Mouse (Mus musculus) heart, embryonic 12.5 days (tissue): ENCODE data around the gene Axin1. TPM values are rescaled to one million over a fixed set of nuclear protein-coding genes. Genes with fewer than 3 reads are reported as not detected.

ENCODE experiments used
- ATAC-seq: fragments of 200-750 bp; cut with Nextera tagmentation; 2 replicates; pipeline ENCODE4 v1.8.0; 2017; ENCODE audit warnings: moderate TSS enrichment, moderate library complexity; ENCODE audit not compliant: insufficient number of reproducible peaks, low FRiP score
- H3K27ac ChIP-seq: fragments of 300-500 bp; sonication (generic); 2 replicates; pipeline ENCODE4 v1.5.1; 2016; ENCODE audit warnings: mild to moderate bottlenecking, moderate library complexity; ENCODE audit not compliant: poor library complexity, severe bottlenecking
- H3K27me3 ChIP-seq: fragments of 300-500 bp; sonication (generic); replicated peaks from 2 replicates; pipeline ENCODE4 v1.6.1; 2016; ENCODE audit warnings: mild to moderate bottlenecking, moderate library complexity
- H3K36me3 ChIP-seq: fragments of 300-500 bp; sonication (generic); 2 replicates; pipeline ENCODE4 v1.6.1; 2016; ENCODE audit warnings: mild to moderate bottlenecking, moderate library complexity
- H3K4me1 ChIP-seq: fragments of 300-500 bp; sonication (generic); replicated peaks from 2 replicates; pipeline ENCODE4 v1.6.1; 2016; ENCODE audit warnings: mild to moderate bottlenecking
- H3K4me2 ChIP-seq: fragments of 300-500 bp; sonication (generic); 2 replicates; pipeline ENCODE4 v1.6.1; 2016; ENCODE audit warnings: mild to moderate bottlenecking, moderate library complexity
- H3K4me3 ChIP-seq: fragments of 300-500 bp; sonication (generic); 2 replicates; pipeline ENCODE4 v1.5.1; 2016; ENCODE audit warnings: mild to moderate bottlenecking
- H3K9ac ChIP-seq: fragments of 300-500 bp; sonication (generic); 2 replicates; pipeline ENCODE4 v1.6.1; 2016; ENCODE audit warnings: mild to moderate bottlenecking, moderate library complexity
- H3K9me3 ChIP-seq: fragments of 300-500 bp; sonication (generic); replicated peaks from 2 replicates; pipeline ENCODE4 v1.6.1; 2016; ENCODE audit warnings: mild to moderate bottlenecking, moderate library complexity
- WGBS: fragments of 180-500 bp; shearing (Covaris S2); methylation state at CpG from one replicate; pipeline ENCODE4 v1.1.7; 2016; 5-methylcytosine and 5-hydroxymethylcytosine counted together
- polyA plus RNA-seq: library from polyadenylated mRNA; unstranded; fragments of >200 nt; fragmentation: Nextera tagmentation; extraction: Ambion mirVana; gene quantifications from 2 replicates; pipeline ENCODE4 v1.2.1, GENCODE M21; 2016

Gene Axin1
- polyA plus RNA-seq, 1 experiment from 2014 or later: 11.7 TPM

DNA sequence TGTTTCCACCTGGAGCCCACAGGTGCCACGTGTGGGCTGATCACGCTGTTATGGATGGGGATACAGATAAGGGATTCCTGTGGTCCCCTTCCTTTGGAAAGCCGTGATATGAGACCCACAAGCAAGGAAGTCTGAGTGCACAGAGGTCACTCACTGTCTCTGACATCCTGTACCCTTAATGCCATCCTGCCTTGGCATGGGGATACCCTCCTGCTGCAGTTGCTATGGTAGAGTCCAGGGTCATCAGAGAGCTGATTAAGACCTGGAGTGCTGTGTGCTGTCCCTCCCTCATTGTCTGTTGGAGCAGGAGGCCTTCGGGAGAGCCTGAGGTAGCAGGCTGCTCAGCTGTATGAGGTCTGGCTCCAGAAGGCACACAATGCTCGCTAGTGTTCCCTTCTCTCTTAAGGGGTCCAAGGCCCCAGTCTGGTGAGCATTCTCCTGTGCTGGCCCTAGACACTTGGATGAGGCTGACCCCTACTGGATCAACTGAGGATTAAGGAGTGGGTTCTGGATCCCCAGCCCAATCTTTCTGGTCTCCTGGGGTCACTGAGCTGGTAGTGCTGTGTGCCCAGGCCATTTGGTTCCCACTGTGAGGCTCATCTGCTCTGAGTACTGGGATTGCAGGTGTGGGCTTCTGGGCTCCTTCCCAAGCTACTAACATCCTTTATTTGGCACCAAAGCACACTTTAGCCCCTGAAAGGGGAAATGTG lies 15.9 kb upstream of the Axin1 start:
- H3K4me3 ChIP-seq: no peak overlapping the region
- H3K27ac ChIP-seq: no peak overlapping the region
- no peak overlapping the region for H3K4me2 ChIP-seq
- peaks cover 29% of the 10 kb centered on the region for H3K27me3 ChIP-seq
- H3K4me1 ChIP-seq: peaks cover 8% of the 10 kb centered on the region
- WGBS: 61% methylated on average over 5 of the region's 5 CpGs
- H3K9ac ChIP-seq: peak overlapping the region; percentile 2; the same call in 1 of the 2 replicates
- no peaks in the 10 kb centered on the region for H3K9me3 ChIP-seq
- peaks cover 26% of the 10 kb centered on the region for H3K36me3 ChIP-seq
- no peak for ATAC-seq

DNA sequence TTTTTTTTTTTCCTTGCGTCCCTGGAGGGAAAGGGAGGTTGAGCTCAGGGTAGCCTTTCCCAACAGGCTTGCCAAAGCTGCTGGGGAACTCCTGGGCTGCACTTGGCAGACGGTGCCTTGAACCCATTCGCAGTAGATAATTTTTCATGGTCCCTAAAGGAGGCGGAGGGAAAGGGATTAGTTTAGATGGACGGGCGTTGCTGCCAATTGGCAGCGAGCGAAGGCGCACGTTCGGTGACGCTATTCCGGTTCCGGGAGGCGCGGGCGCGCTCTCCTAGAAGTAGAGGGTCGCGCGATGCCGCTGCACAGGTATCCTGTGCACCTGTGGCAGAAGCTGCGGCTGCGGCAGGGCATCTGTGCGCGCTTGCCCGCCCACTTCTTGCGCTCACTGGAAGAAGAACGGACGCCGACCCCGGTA lies 15.2 kb upstream of the Axin1 start, which contains the start of gene Mrpl28:
TSS of gene Mrpl28 (plus strand) at position 234 of the 418 bp plus-strand sequence.
- H3K27ac ChIP-seq: no peak within 1 kb of the TSS
- peak within 1 kb of the TSS; percentile 89 for H3K4me3 ChIP-seq
- WGBS: under 1% methylated on average over 32 of the region's 32 CpGs
- peaks cover 22% of the 10 kb centered on the region for H3K27me3 ChIP-seq
- H3K4me1 ChIP-seq: peaks cover 8% of the 10 kb centered on the region
- peak; percentile 85 for ATAC-seq
- H3K9ac ChIP-seq: peak within 1 kb of the TSS; percentile 86
- no peaks in the 10 kb centered on the region for H3K9me3 ChIP-seq
- H3K36me3 ChIP-seq: peaks cover 33% of the 10 kb centered on the region
- peak within 1 kb of the TSS; percentile 79 for H3K4me2 ChIP-seq

- Histone ChIP-seq H3K27ac (no peak overlapping the region), H3K4me1 (peaks cover 8% of the 10 kb centered on the region), H3K9ac (peak overlapping the region; percentile 86), H3K4me2 (peak overlapping the region; percentile 79), H3K27me3 (peaks cover 9% of the 10 kb centered on the region), H3K36me3 (peaks cover 46% of the 10 kb centered on the region), H3K4me3 (peak overlapping the region; percentile 89), H3K9me3 (no peaks in the 10 kb centered on the region)
- ATAC-seq: no peak
- WGBS: 86% methylated on average over 7 of the region's 7 CpGs
Observed at GRCm38 (mm10) chr17:26124560-26124959, 13.9 kb upstream of the Axin1 start.

- no peaks in the 10 kb centered on the region for H3K9me3 ChIP-seq
- no peak overlapping the region for H3K27ac ChIP-seq
- ATAC-seq: no peak
- H3K36me3 ChIP-seq: peaks cover 53% of the 10 kb centered on the region
- WGBS: 91% methylated on average over 10 of the region's 10 CpGs
- peaks cover 8% of the 10 kb centered on the region for H3K4me1 ChIP-seq
- H3K9ac ChIP-seq: no peak overlapping the region
- H3K4me3 ChIP-seq: no peak overlapping the region
- H3K4me2 ChIP-seq: no peak overlapping the region
- H3K27me3 ChIP-seq: 0 out of 2 replicates have a peak, but pooled peaks cover 4% of the 10 kb centered on the region
Observed at GRCm38 (mm10) chr17:26125226-26125625, 13.3 kb upstream of the Axin1 start.

- no peak overlapping the region for H3K4me2 ChIP-seq
- H3K27ac ChIP-seq: no peak overlapping the region
- no peaks in the 10 kb centered on the region for H3K9me3 ChIP-seq
- whole genome bisulfite sequencing: 89% methylated on average over 18 of the region's 18 CpGs
- no peak overlapping the region for H3K4me3 ChIP-seq
- H3K9ac ChIP-seq: no peak overlapping the region
- H3K36me3 ChIP-seq: peaks cover 61% of the 10 kb centered on the region
- no peaks in the 10 kb centered on the region for H3K27me3 ChIP-seq
- no peaks in the 10 kb centered on the region for H3K4me1 ChIP-seq
- no peak for ATAC-seq
Observed at GRCm38 (mm10) chr17:26131062-26131732, 7.3 kb upstream of the Axin1 start.

DNA sequence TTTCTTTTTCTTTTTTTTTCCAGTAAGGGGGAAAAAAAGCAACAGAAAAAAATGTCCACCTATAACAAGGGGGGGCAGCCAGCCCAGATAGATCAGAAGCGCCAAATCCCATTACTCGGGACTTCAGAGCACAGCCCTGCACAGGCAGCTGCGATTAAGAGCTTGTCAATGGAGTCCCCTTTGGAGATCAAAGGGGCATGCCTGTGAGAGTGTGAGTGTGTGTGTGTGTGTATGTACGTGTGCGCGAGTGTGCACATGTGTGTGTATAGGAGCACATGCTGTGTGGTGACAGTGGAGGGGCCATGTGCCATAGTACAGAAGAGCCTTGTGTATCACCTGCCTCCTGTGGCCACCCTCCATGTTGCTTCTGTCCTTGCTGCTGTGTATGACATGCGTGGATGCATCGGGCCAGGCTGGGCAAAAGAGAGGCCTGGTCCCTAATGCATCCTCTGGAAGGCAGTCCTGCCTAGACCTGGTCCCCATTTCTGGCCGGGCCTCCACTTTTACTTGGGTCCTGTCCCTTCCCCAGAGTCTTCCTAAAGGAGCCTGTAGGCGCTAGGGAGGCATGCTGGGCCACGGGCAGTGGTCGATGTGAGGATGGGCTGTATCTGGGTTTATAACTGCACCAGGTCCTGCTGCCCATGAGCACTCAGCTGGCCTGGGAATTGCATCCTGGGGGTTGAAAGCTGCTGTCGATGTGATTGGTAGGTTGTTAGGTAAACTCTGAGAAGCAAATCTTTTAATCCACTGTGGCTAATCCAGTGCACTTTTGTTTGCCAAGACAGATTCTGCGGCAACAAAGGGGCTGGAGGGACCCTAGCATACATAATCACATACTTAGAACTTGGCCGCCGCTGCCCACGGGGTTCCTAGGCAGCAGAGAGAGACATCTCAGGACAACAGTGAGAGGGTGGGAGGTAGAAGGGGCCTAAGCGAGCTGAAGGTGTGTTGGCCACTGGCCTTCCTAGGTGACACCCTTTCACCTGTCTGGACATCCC lies 6.3 kb upstream of the Axin1 start:
- Histone ChIP-seq H3K9ac (no peak overlapping the region), H3K27ac (no peak overlapping the region), H3K4me3 (no peak overlapping the region), H3K4me2 (no peak overlapping the region), H3K36me3 (peaks cover 51% of the 10 kb centered on the region), H3K27me3 (no peaks in the 10 kb centered on the region), H3K9me3 (no peaks in the 10 kb centered on the region), H3K4me1 (0 out of 2 replicates have a peak, but pooled peaks cover 2% of the 10 kb centered on the region)
- ATAC-seq: no peak
- 91% methylated on average over 18 of the region's 18 CpGs for WGBS

DNA sequence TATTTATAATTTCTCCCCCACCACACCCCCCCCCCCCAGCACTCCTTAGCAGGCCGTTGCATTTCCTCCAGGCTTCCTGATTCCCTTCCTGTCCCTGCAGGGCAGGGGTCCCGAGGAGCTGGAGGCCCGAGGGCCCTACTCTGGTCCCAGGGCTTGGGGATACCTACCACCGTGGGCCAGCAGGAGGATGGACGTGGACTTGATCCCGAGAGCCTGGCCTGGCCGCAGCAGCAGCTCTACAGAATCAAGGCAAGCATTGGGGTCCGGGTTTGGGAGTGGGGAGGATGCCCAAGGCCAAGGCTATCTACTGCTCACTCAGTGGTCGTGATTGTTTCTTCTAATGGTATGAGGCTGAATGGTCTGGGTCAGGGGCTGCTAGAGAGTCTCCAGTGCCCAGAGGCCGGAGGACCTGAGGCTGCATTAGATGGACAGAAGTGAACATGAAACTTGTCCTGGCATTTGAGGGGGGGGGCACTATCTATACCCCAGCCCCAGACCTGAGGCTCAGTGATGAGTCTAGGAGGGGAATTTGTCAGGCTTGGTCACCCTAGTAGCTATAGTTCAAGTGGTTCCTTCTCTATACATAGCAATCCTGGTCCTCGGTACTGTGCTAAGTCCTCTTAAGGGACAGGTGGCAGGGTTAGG lies 1.3 kb upstream of the Axin1 start:
- Histone ChIP-seq H3K27ac (no peak overlapping the region), H3K4me2 (peak overlapping the region; percentile 84; the same call in 1 of the 2 replicates), H3K27me3 (no peaks in the 10 kb centered on the region), H3K4me1 (peaks cover 29% of the 10 kb centered on the region), H3K4me3 (no peak overlapping the region), H3K9me3 (no peaks in the 10 kb centered on the region), H3K36me3 (peaks cover 4% of the 10 kb centered on the region; the same call in 1 of the 2 replicates), H3K9ac (no peak overlapping the region)
- no peak for ATAC-seq
- 78% methylated on average over 11 of the region's 11 CpGs for WGBS

GRCm38 (mm10) chr17:26137751-26138130 lies 747 bp upstream of the Axin1 start:
- Histone ChIP-seq H3K9ac (0 out of 2 replicates have a peak overlapping the region, but pooled peaks have one; percentile 42), H3K27me3 (no peaks in the 10 kb centered on the region)
- 70% methylated on average over 2 of the region's 2 CpGs for WGBS

GRCm38 (mm10) chr17:26138901-26139381 lies 453 bp downstream of the Axin1 start:
- ATAC-seq: peak; percentile 80
- WGBS: under 1% methylated on average over 57 of the region's 58 CpGs
- Histone ChIP-seq H3K4me1 (peaks cover 29% of the 10 kb centered on the region), H3K27ac (peak overlapping the region; percentile 93), H3K4me2 (peak overlapping the region; percentile 84), H3K27me3 (no peaks in the 10 kb centered on the region), H3K9me3 (no peaks in the 10 kb centered on the region), H3K9ac (peak overlapping the region; percentile 90), H3K4me3 (peak overlapping the region; percentile 88), H3K36me3 (peaks cover 17% of the 10 kb centered on the region)

More at GRCm38 (mm10) chr17:26137751-26138130, 747 bp upstream of the Axin1 start:
- Histone ChIP-seq H3K36me3 (peaks cover 9% of the 10 kb centered on the region), H3K4me2 (peak overlapping the region; percentile 84), H3K9me3 (no peaks in the 10 kb centered on the region), H3K4me1 (peaks cover 29% of the 10 kb centered on the region), H3K4me3 (peak overlapping the region; percentile 88), H3K27ac (peak overlapping the region; percentile 26; the same call in 1 of the 2 replicates)
- no peak for ATAC-seq

DNA sequence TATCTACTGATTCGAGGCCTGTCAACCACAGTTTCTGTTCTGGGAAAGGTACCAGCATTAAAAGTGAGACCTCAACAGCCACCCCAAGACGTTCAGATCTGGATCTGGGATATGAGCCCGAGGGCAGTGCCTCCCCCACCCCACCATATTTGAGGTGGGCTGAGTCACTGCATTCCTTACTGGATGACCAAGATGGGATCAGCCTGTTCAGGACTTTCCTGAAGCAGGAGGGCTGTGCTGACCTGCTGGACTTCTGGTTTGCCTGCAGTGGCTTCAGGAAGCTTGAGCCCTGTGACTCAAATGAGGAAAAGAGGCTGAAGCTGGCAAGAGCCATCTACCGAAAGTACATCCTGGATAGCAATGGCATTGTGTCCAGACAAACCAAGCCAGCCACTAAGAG lies 4.3 kb downstream of the Axin1 start:
- peaks cover 23% of the 10 kb centered on the region for H3K4me1 ChIP-seq
- WGBS: 86% methylated on average over 4 of the region's 4 CpGs
- H3K9me3 ChIP-seq: no peaks in the 10 kb centered on the region
- H3K27me3 ChIP-seq: no peaks in the 10 kb centered on the region
- no peak overlapping the region for H3K4me2 ChIP-seq
- H3K4me3 ChIP-seq: no peak overlapping the region
- H3K9ac ChIP-seq: no peak overlapping the region
- no peak for ATAC-seq
- H3K27ac ChIP-seq: no peak overlapping the region
- peaks cover 47% of the 10 kb centered on the region for H3K36me3 ChIP-seq
